Mouse (Mus musculus): ENCODE data around the gene Ap5z1.

GRCm38 (mm10) chr5:142448623-142449022 is 15.1 kb upstream of the Ap5z1 start:
- TF ChIP-seq CTCF (IDR thresholded peaks at IDR 0.05; ENCODE audit: low read depth, low read length) (no peak), POLR2AphosphoS5 (IDR thresholded peaks at IDR 0.05; ENCODE audit: insufficient replicate concordance, low read depth, low read length) (no peak), GATA1 (IDR thresholded peaks at IDR 0.05; ENCODE audit: borderline replicate concordance, low read length) (no peak), TAL1 (conservative IDR thresholded peaks at IDR 0.05; ENCODE audit: low read depth, low read length) (no peak), GATA2 (IDR thresholded peaks at IDR 0.05; ENCODE audit: borderline replicate concordance, low read depth, low read length) (no peak)
